Mouse (Mus musculus) midbrain, embryonic 13.5 days (tissue): ENCODE data around the gene Golga5. TPM values are rescaled to one million over a fixed set of nuclear protein-coding genes. Genes with fewer than 3 reads are reported as not detected.
A peak's percentile ranks its signal among the peaks of the same experiment; 100 is the strongest.

Experiments
- ATAC-seq: fragments of 200-750 bp; cut with Nextera tagmentation; 2 replicates; pipeline ENCODE4 v1.8.0; 2017; ENCODE audit warnings: mild to moderate bottlenecking, moderate TSS enrichment, moderate library complexity
- H3K27ac ChIP-seq: fragments of 300-500 bp; sonication (generic); 2 replicates; pipeline ENCODE4 v1.5.1; 2015; ENCODE audit warnings: inconsistent platforms, mild to moderate bottlenecking, moderate library complexity
- H3K27me3 ChIP-seq: fragments of 300-500 bp; sonication (generic); 2 replicates; pipeline ENCODE4 v1.6.1; 2015; ENCODE audit warnings: mild to moderate bottlenecking, inconsistent platforms
- H3K36me3 ChIP-seq: fragments of 300-500 bp; sonication (generic); 2 replicates; pipeline ENCODE4 v1.6.1; 2015; ENCODE audit warnings: mild to moderate bottlenecking, inconsistent platforms
- H3K4me1 ChIP-seq: fragments of 300-500 bp; sonication (generic); replicated peaks from 2 replicates; pipeline ENCODE4 v1.6.1; 2015; ENCODE audit warnings: inconsistent platforms
- H3K4me2 ChIP-seq: fragments of 300-500 bp; sonication (generic); replicated peaks from 2 replicates; pipeline ENCODE4 v1.6.1; 2015; ENCODE audit warnings: moderate library complexity, mild to moderate bottlenecking, inconsistent platforms
- H3K4me3 ChIP-seq: fragments of 300-500 bp; sonication (generic); replicated peaks from 2 replicates; pipeline ENCODE4 v1.5.1; 2015; ENCODE audit warnings: mild to moderate bottlenecking, inconsistent platforms
- H3K9ac ChIP-seq: fragments of 300-500 bp; sonication (generic); replicated peaks from 2 replicates; pipeline ENCODE4 v1.6.1; 2015; ENCODE audit warnings: mild to moderate bottlenecking, inconsistent platforms
- H3K9me3 ChIP-seq: fragments of 300-500 bp; sonication (generic); 2 replicates; pipeline ENCODE4 v1.6.1; 2016; ENCODE audit warnings: mild to moderate bottlenecking, inconsistent platforms
- WGBS: fragments of 180-500 bp; shearing (Covaris S2); methylation state at CpG from one replicate; pipeline ENCODE4 v1.1.7; 2015; 5-methylcytosine and 5-hydroxymethylcytosine counted together
- polyA plus RNA-seq: library from polyadenylated mRNA; unstranded; fragments of >200 nt; fragmentation: Nextera tagmentation; extraction: Ambion mirVana; gene quantifications from 2 replicates; pipeline ENCODE4 v1.2.1, GENCODE M21; 2015

Gene Golga5
- polyA plus RNA-seq, 1 experiment from 2014 or later, result 32.3 TPM

- 91% methylated on average over 12 of the region's 12 CpGs for whole genome bisulfite sequencing
- Histone ChIP-seq H3K27ac (no peak overlapping the region), H3K4me2 (no peak overlapping the region), H3K4me3 (no peak overlapping the region), H3K9ac (no peak overlapping the region), H3K4me1 (peaks cover 7% of the 10 kb centered on the region), H3K9me3 (no peaks in the 10 kb centered on the region), H3K36me3 (no peaks in the 10 kb centered on the region), H3K27me3 (no peaks in the 10 kb centered on the region)
- ATAC-seq, result no peak
These were observed 51.2 kb downstream of the Golga5 start for GRCm38 (mm10) chr12:102519929-102520720.

GRCm38 (mm10) chr12:102521777-102522319 is 52.9 kb downstream of the Golga5 start:
- no peaks in the 10 kb centered on the region for H3K9me3 ChIP-seq
- H3K36me3 ChIP-seq, result no peaks in the 10 kb centered on the region
- 45% methylated on average over 13 of the region's 13 CpGs for WGBS
- H3K4me2 ChIP-seq, result no peak overlapping the region
- 0 out of 2 replicates have a peak overlapping the region, but pooled peaks have one; percentile 12 for H3K27ac ChIP-seq
- H3K4me3 ChIP-seq, result no peak overlapping the region
- peaks cover 7% of the 10 kb centered on the region for H3K4me1 ChIP-seq
- ATAC-seq, result no peak
- H3K9ac ChIP-seq, result no peak overlapping the region
- no peaks in the 10 kb centered on the region for H3K27me3 ChIP-seq

- H3K4me1 ChIP-seq, result peaks cover 7% of the 10 kb centered on the region
- no peak overlapping the region for H3K4me2 ChIP-seq
- no peaks in the 10 kb centered on the region for H3K27me3 ChIP-seq
- H3K36me3 ChIP-seq, result no peaks in the 10 kb centered on the region
- no peak overlapping the region for H3K27ac ChIP-seq
- WGBS, result 67% methylated on average over 3 of the region's 3 CpGs
- ATAC-seq, result no peak
- H3K9ac ChIP-seq, result no peak overlapping the region
- no peak overlapping the region for H3K4me3 ChIP-seq
- H3K9me3 ChIP-seq, result no peaks in the 10 kb centered on the region
These were observed 55.3 kb downstream of the Golga5 start for GRCm38 (mm10) chr12:102524216-102524615.

DNA sequence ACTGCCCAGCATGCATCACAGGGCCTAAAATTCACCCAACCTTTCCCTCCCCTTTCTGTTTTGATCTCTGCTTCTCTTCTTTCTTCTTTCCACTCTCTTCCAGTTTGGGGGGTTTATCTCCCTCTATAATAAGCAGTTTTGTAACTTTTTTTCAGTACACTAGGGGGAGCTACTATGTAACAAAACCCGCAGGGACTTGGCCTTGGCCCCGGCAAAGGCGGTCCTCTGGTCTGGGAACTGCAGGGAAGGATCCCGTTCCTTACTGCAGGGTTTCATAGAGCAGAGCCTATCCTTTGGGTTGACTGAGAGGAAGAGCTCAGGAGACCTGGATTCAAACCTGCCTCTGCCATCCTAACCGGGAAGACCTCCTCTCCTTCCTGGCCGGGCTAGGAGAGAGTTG is 55.8 kb downstream of the Golga5 start:
- Histone ChIP-seq H3K36me3 (no peaks in the 10 kb centered on the region), H3K27ac (no peak overlapping the region), H3K4me2 (no peak overlapping the region), H3K27me3 (no peaks in the 10 kb centered on the region), H3K9me3 (no peaks in the 10 kb centered on the region), H3K4me1 (peaks cover 7% of the 10 kb centered on the region), H3K4me3 (no peak overlapping the region), H3K9ac (no peak overlapping the region)
- 23% methylated on average over 6 of the region's 6 CpGs for WGBS
- no peak for ATAC-seq

GRCm38 (mm10) chr12:102527989-102528388 is 59.1 kb downstream of the Golga5 start:
- Histone ChIP-seq H3K36me3 (no peaks in the 10 kb centered on the region), H3K27ac (no peak overlapping the region), H3K4me1 (peaks cover 5% of the 10 kb centered on the region; the same call in 1 of the 2 replicates), H3K4me2 (no peak overlapping the region), H3K9ac (no peak overlapping the region), H3K4me3 (no peak overlapping the region), H3K27me3 (no peaks in the 10 kb centered on the region), H3K9me3 (no peaks in the 10 kb centered on the region)
- WGBS, result 69% methylated on average over 5 of the region's 5 CpGs
- ATAC-seq, result no peak

DNA sequence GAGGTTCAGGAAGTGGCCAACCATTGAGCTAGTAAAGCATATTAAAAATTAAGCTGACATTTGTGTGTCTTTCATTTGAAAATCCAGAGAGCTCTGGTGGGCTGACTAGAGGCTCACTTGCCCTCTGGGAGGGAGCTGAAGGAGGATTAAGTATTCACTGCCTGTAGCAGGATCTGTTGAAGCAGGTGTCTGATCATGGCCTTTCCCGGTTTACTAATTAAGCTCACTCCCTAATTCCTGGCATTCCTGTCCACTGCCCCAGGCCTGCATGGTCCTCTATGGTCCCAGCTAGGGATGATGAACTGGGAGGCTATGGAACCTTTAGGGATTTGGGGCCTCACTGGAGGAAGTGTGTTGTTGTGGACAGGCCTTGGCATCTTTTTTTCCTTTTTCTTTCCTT is 66.9 kb downstream of the Golga5 start:
- no peaks in the 10 kb centered on the region for H3K36me3 ChIP-seq
- H3K4me2 ChIP-seq, result no peak overlapping the region
- H3K27ac ChIP-seq, result no peak overlapping the region
- H3K9ac ChIP-seq, result no peak overlapping the region
- no peak overlapping the region for H3K4me3 ChIP-seq
- no peak for ATAC-seq
- no peaks in the 10 kb centered on the region for H3K27me3 ChIP-seq
- peaks cover 8% of the 10 kb centered on the region for H3K4me1 ChIP-seq
- no peaks in the 10 kb centered on the region for H3K9me3 ChIP-seq
- 24% methylated on average over 1 of the region's 1 CpGs for WGBS

DNA sequence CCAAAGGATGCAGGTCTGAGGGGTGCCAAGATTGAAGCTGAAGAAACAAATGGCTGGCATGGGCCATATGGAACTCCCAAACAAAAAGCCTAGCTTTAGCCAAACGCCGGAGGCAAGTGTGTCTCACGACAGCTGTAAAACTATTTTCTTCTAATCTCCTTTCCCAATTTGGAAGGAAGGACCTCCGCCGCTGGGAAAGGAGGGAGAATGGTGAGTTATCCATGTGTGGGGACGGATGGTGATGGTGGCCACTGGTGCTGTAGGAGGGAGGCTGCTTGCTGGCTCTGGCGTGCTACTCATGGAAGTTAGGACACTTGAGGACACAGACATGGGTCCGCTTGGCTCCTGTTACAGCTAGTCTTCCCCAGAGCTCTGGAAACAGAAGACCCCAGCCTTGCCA is 71.3 kb downstream of the Golga5 start:
- Histone ChIP-seq H3K27ac (no peak overlapping the region), H3K9ac (no peak overlapping the region), H3K36me3 (no peaks in the 10 kb centered on the region), H3K4me2 (no peak overlapping the region), H3K27me3 (no peaks in the 10 kb centered on the region), H3K9me3 (no peaks in the 10 kb centered on the region), H3K4me3 (no peak overlapping the region), H3K4me1 (peaks cover 3% of the 10 kb centered on the region; the same call in 1 of the 2 replicates)
- ATAC-seq, result no peak
- 81% methylated on average over 8 of the region's 8 CpGs for whole genome bisulfite sequencing

DNA sequence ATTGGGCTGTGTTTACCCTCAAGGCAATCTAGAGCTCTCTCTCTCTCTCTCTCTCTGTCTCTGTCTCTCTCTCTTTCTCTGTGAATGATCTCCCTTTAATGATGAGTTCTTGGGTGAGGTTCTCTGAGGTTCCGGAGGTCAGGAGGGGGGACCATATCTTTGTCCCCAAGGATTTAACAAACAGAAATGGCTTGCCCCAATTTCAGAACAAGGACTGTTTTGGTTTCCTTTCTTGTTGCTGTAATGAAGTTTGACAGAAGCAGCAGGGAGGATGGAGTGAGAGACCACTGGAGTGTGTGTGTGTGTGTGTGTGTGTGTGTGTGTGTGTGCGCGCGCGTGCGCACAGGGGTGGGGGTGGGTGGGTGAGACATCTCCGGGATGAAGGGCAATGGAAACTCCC is 72.2 kb downstream of the Golga5 start:
- Histone ChIP-seq H3K4me2 (no peak overlapping the region), H3K9ac (no peak overlapping the region), H3K4me3 (no peak overlapping the region), H3K4me1 (no peaks in the 10 kb centered on the region), H3K27me3 (no peaks in the 10 kb centered on the region), H3K27ac (no peak overlapping the region), H3K36me3 (no peaks in the 10 kb centered on the region), H3K9me3 (no peaks in the 10 kb centered on the region)
- WGBS, result 97% methylated on average over 7 of the region's 7 CpGs
- no peak for ATAC-seq

DNA sequence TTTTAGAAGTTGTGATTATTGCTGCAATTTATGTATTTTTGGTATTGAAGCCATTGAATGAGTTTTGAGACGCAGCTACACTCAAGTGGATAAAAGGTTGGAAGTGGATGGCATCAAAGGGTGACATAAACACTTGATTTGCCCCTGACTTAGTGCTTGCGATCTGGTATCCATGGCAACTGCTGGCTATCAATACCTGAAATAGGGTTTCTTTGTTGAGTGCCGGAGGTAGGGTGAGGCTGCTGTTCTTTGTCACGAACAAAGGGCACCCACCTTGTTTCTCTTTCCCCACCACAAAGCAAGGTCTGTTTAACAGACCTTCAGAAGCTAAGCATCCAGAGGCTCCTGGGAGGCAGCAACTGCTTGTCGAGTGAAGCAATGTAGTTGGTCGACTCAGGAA is 76.2 kb downstream of the Golga5 start:
- Histone ChIP-seq H3K4me2 (no peak overlapping the region), H3K9me3 (no peaks in the 10 kb centered on the region), H3K27ac (peak overlapping the region; percentile 51; the same call in 1 of the 2 replicates), H3K27me3 (no peaks in the 10 kb centered on the region), H3K36me3 (no peaks in the 10 kb centered on the region), H3K4me1 (no peaks in the 10 kb centered on the region), H3K4me3 (no peak overlapping the region), H3K9ac (no peak overlapping the region)
- WGBS, result 58% methylated on average over 6 of the region's 6 CpGs
- ATAC-seq, result no peak

Other genes starting within 250 kb of the Golga5 start
- 3.4 and 3.7 TPM in 2 replicates for gene Rin3, start 186.1 kb upstream of the Golga5 start, polyA plus RNA-seq
- gene Lgmn, start 29.3 kb upstream of the Golga5 start, polyA plus RNA-seq, result 55.9 and 64.7 TPM in 2 replicates
- 88.9 and 90.0 TPM in 2 replicates for gene Chga, start 85.8 kb downstream of the Golga5 start, polyA plus RNA-seq
- gene Itpk1, start 235.8 kb downstream of the Golga5 start, polyA plus RNA-seq, result 19.7 and 20.7 TPM in 2 replicates